Mouse (Mus musculus) CH12.LX (cell line): ENCODE measurements around the gene Hist2h3c1.

Experiments
- CTCF ChIP-seq, 2 experiments: IDR thresholded peaks in 1 of 2; conservative IDR thresholded peaks in 1 of 2; 2 replicates each; pipeline ENCODE4 v1.5.1; 2011 to 2012; ENCODE audit warnings: low read depth in 2 of 2, low read length in 2 of 2, improper control_type of control experiment in 1 of 2, inconsistent platforms in 1 of 2, mild to moderate bottlenecking in 1 of 2, moderate library complexity in 1 of 2
- MAFK ChIP-seq: IDR thresholded peaks from 2 replicates; pipeline ENCODE4 v1.6.1; 2011; ENCODE audit warnings: low read length, improper control_type of control experiment; ENCODE audit not compliant: insufficient replicate concordance
- TBP ChIP-seq: conservative IDR thresholded peaks from 2 replicates; pipeline ENCODE4 v1.6.1; 2011; ENCODE audit warnings: low read depth, low read length, improper control_type of control experiment

GRCm38 (mm10) chr3:96269511-96270474, 23.3 kb downstream of the Hist2h3c1 start, which contains the start of gene Hist2h2bb:
- TF ChIP-seq CTCF (conservative IDR thresholded peaks at IDR 0.05 in 1 of 2, IDR thresholded peaks at IDR 0.05 in 1 of 2; ENCODE audit: low read depth in 2 of 2, low read length in 2 of 2) = no peak
- TF ChIP-seq MAFK = peak; percentile 87
- peak; percentile 99 for TF ChIP-seq TBP
